Mouse (Mus musculus) layer of hippocampus, adult 9-10 months (tissue): Measurements from ENCODE around the gene Plekhg6.

Experiments
- DNase-seq: peaks from one replicate; pipeline ENCODE4 v3.0.0; 2022; ENCODE audit warnings: low spot score

The Plekhg6 gene

GRCm38 (mm10) chr6:125385066-125385974, 4.7 kb upstream of the Plekhg6 start:
- no peak for DNase-seq

GRCm38 (mm10) chr6:125382024-125382423, 1.4 kb upstream of the Plekhg6 start:
- no peak for DNase-seq

- no peak for DNase-seq
Observed at GRCm38 (mm10) chr6:125379781-125380180, 812 bp downstream of the Plekhg6 start.

GRCm38 (mm10) chr6:125378621-125379020, 2.0 kb downstream of the Plekhg6 start:
- DNase-seq: no peak

GRCm38 (mm10) chr6:125377582-125378451, 2.8 kb downstream of the Plekhg6 start:
- no peak for DNase-seq

- no peak for DNase-seq
Observed at GRCm38 (mm10) chr6:125377042-125377441, 3.6 kb downstream of the Plekhg6 start.

GRCm38 (mm10) chr6:125367758-125368371, 12.7 kb downstream of the Plekhg6 start:
- DNase-seq: no peak

- DNase-seq: no peak
Observed at GRCm38 (mm10) chr6:125366133-125366532, 14.5 kb downstream of the Plekhg6 start.

GRCm38 (mm10) chr6:125365522-125365921, 15.1 kb downstream of the Plekhg6 start:
- no peak for DNase-seq

GRCm38 (mm10) chr6:125364448-125364847, 16.1 kb downstream of the Plekhg6 start:
- no peak for DNase-seq

- no peak for DNase-seq
Observed at GRCm38 (mm10) chr6:125363451-125364242, 16.9 kb downstream of the Plekhg6 start.

- no peak for DNase-seq
Observed at GRCm38 (mm10) chr6:125363021-125363420, 17.6 kb downstream of the Plekhg6 start.

- no peak for DNase-seq
Observed at GRCm38 (mm10) chr6:125361467-125362291, 18.9 kb downstream of the Plekhg6 start.

- no peak for DNase-seq
Observed at GRCm38 (mm10) chr6:125360846-125361245, 19.7 kb downstream of the Plekhg6 start.

- DNase-seq: no peak
Observed at GRCm38 (mm10) chr6:125359999-125360398, 20.6 kb downstream of the Plekhg6 start.

- no peak for DNase-seq
Observed at GRCm38 (mm10) chr6:125357334-125357733, 23.3 kb downstream of the Plekhg6 start.

GRCm38 (mm10) chr6:125356264-125356663, 24.3 kb downstream of the Plekhg6 start:
- no peak for DNase-seq

- DNase-seq: no peak
Observed at GRCm38 (mm10) chr6:125355197-125355741, 25.3 kb downstream of the Plekhg6 start.

- no peak for DNase-seq
Observed at GRCm38 (mm10) chr6:125354352-125355151, 26.0 kb downstream of the Plekhg6 start.
